Mouse (Mus musculus) heart, postnatal 25 days (tissue): ENCODE data around the gene Insm2. TPM values are rescaled to one million over a fixed set of nuclear protein-coding genes. Genes with fewer than 3 reads are reported as not detected.
"Not testable (repeated sequence)": the region's sequence is repeated elsewhere in the genome, so short reads cannot be mapped to it uniquely, and the experiment has no call there.

Experiments
- DNase-seq: peaks from one replicate; pipeline ENCODE4 v3.0.0; 2022; ENCODE audit warnings: low spot score
- intact Hi-C: fragments of 180-260 bp; cut with DNase I; formaldehyde crosslinking; loops from one replicate; pipeline ENCODE4 v1.15.1; 2025
- total RNA-seq, 2 experiments: library from RNA; stranded (reverse); gene quantifications; 2 replicates each; pipeline ENCODE4 v1.2.3; 2021

Gene Insm2
- total RNA-seq = not detected

- intact Hi-C loops = no loop called here
- no peak for DNase-seq
Observed at GRCm38 (mm10) chr12:55598887-55599561, at the start of gene Insm2. Gene Insm2, plus strand, starts transcription at chr12:55599427.

DNA sequence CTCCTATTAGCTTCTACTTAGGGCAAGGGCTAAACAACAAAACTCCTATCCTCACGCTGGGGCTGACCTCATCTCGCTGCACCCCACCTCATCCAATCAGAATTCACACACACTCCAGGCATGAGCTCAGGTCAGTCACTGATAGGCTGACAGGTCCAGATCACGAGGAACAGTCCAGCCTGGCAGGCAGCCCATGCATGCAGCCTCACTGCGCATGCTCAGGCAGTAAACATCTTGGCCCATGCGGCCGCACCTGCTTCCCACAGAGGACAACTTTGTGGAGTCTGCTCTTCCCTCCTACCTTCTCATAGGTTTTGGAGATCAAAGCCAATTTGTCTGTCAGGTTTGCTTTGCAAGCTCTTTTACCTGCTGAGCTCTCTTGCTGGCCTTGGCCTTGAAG, 44.3 kb upstream of the Insm2 start:
- DNase-seq, intact Hi-C loops: not testable (repeated sequence)

DNA sequence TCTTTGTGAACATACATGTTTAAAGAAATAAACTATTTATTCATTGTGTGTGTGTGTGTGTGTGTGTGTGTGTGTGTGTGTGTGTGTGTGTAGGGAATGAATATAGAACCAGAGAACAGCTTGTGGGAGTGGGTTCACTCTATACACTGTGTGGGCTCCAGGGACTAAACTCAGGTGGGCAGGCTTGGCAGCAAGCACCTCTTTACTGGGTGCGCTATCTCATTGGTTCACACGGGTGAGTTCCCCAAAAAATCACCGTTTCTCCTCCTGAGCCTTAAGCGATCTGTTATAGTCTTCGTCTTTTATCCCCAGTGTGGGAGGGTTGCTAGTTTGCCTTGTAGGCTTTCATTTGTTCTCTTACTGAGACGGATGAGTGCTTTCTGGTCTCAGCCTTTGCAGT, 41.4 kb upstream of the Insm2 start:
- intact Hi-C loops = no loop called here
- no peak for DNase-seq

DNA sequence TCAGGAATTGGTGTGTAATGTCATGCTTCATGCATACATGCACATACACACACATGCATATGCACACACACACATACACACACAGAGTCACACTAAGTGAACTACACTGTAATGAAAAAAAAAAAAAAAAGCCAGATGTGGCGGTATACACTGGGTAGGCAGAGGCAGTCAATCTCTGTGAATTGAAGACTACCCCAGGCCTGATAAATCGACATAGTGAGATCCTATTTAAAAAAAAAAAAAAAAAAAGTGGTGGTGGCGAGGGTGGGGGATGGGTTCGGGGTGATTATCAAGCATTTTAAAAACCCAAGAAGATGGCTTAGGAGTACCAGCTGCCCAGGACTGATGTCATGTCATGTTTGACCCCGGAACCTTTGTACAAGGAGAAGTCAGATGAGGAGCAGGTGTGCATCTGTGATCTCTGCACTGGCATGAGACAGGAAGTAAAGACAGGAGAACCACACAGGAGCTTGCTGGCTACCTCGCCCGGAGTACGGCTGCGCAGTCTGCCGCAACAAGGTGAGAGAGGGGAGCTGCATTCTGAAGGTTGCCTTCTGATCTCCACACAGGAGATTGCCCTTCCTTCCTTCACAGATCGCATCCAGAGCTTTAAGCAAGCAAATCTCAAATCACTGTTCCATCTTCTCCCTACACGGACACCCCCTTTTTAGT, 39.9 kb upstream of the Insm2 start:
- intact Hi-C loops = no loop called here
- no peak for DNase-seq

GRCm38 (mm10) chr12:55560025-55560690, 39.1 kb upstream of the Insm2 start:
- intact Hi-C loops = no loop called here
- no peak for DNase-seq

DNA sequence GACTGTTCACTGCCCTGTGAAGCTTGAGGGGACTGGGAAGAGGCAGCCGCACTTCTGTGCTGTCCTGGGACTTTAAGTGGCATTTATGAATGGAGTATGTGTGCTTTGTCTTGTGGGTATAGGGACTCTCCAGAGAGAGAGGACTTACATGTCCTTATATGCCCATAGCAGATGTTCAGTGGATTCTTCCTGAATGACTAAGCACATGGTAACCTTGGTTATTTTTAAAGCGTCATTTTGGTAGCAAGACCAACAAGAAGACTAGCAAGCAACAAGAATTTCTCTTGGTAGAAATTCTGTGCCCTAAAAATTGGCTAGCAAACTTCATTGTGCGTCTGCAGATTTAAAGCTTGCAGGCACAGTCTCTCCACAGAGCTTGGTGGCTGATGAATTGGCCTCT, 35.5 kb upstream of the Insm2 start:
- intact Hi-C loops = no loop called here
- DNase-seq = no peak

GRCm38 (mm10) chr12:55564187-55564963, 34.9 kb upstream of the Insm2 start:
- no peak for DNase-seq
- intact Hi-C loops = no loop called here

DNA sequence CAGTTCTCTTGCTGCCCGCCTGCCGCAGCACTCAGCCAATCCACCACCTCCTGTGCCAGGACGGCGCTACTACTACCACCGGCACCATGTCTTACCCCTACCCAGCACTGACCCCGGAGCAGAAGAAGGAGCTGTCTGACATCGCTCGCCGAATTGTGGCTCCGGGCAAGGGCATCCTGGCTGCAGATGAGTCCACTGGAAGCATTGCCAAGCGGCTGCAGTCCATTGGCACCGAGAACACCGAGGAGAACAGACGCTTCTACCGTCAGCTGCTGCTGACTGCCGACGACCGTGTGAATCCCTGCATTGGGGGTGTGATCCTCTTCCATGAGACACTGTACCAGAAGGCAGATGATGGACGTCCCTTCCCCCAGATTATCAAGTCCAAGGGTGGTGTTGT, 34.0 kb upstream of the Insm2 start, which contains the start of gene Aldoart2:
Aldoart2 (plus strand) TSS at position 34 of the 400 bp plus-strand sequence.
- intact Hi-C loops = no loop called here
- no peak for DNase-seq

DNA sequence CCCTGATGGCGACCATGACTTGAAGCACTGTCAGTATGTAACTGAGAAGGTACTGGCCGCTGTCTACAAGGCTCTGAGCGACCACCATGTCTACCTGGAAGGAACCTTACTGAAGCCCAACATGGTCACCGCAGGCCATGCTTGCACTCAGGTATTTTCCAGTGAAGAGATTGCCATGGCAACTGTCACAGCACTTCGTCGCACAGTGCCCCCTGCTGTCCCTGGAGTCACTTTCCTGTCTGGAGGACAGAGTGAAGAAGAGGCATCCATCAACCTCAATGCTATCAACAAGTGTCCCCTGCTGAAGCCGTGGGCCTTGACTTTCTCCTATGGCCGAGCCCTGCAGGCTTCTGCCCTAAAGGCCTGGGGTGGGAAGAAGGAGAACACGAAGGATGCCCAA, 33.4 kb upstream of the Insm2 start:
- DNase-seq = no peak
- intact Hi-C loops = no loop called here

DNA sequence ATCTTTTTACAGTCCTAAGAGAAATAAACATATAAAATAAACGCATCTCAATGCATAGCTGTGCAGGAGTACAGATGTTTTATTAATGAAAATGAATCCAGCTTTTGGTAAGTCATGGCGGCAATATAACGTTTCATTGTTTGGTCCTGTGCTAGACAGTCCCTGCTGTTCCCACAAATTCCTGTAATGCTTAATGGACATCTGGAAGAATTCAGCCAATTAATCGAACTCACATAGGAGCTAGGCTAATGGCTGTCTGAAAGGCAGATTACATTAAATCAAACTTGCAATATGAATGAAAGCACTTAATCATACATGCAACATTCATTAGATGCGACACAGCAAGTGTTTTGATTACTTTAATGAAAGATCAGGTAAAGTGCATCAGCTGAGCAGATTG, 32.4 kb upstream of the Insm2 start:
- intact Hi-C loops = no loop called here
- DNase-seq = no peak

DNA sequence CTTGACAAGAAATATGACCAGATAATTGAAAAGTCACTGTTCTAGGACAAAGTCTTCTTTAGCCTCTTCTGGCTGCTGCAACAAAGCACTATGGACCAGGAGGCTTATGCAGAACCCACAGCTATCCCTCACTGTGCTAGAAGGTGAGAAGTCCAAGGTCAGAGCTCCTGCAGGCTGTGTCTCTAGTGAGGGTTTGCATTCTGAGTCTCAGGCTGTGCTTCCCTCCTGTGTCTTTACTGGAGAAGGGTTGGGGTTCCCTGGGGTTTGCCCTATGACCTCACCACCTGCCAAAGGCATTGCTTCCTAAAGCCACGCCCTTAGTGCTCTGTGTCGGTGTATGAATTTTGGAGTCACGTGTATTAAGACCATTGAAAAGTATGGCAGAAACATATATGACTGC, 30.8 kb upstream of the Insm2 start:
- intact Hi-C loops = no loop called here
- DNase-seq = no peak

- intact Hi-C loops = no loop called here
- no peak for DNase-seq
Observed at GRCm38 (mm10) chr12:55569676-55570075, 29.6 kb upstream of the Insm2 start.

DNA sequence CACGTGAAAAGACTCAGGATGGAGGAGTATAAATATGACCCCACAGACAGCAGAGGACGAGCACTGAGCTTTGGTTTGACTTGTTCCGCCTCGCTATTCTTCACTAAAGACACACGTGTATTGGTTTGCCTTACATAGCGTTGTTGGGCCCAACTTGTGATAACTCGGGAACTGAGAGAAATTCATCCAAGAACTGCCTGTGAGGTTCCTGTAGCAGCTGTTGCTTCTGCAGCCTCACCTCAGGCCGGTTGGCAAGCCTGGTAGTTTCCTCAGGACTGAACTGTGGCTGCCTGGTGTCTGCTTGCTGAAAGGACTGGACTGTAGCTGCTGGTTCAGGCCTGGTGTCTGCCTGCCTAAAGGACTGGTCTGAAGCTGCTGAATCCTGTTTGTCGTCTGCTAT, 28.6 kb upstream of the Insm2 start:
- intact Hi-C loops = no loop called here

GRCm38 (mm10) chr12:55571181-55571580, 28.0 kb upstream of the Insm2 start:
- intact Hi-C loops = no loop called here
- no peak for DNase-seq

More for the DNA sequence above, 28.6 kb upstream of the Insm2 start:
- DNase-seq = no peak

GRCm38 (mm10) chr12:55571661-55572060, 27.6 kb upstream of the Insm2 start:
- no peak for DNase-seq
- intact Hi-C loops = no loop called here

GRCm38 (mm10) chr12:55573089-55573488, 26.1 kb upstream of the Insm2 start:
- intact Hi-C loops = no loop called here
- DNase-seq = no peak

GRCm38 (mm10) chr12:55573794-55574193, 25.4 kb upstream of the Insm2 start:
- intact Hi-C loops = no loop called here
- no peak for DNase-seq

DNA sequence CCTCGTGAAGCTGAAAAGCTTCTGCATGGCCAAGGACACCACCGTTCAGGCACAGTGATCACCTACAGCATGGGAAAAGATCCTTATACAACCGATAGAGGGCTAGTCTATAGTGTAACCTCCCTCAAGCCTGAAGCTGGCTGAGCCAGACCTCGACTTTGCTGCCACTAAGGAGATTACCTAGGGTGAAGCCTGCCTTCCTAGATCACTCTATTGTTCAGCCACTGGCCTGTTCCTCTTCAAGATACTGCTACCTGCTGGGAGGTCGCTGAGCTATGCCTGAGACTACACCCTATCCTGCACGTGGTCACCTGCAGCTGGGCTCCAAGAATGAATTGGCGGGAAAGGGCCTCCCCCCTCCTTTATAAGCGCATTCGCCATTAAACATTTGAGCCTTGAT, 12.3 kb upstream of the Insm2 start:
- intact Hi-C loops, DNase-seq: not testable (repeated sequence)

DNA sequence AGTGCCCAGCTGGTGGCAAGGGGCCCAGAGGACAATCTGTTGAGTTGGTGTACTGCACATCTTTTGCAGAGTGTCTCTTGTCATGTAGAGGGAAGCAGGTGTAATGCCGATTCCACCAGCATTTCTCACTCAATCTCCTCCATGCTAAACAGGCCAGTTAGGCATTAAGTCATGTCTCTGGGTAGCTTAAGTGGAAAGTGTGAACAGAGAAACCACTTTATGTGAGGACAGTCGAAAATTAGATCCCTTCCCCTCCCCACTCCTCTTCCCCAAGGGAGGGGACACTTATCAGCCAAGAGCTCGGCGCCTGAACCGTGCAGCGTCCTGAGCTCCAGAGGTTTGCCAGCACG, 715 bp upstream of the Insm2 start:
- no peak for DNase-seq
- intact Hi-C loops = no loop called here

- intact Hi-C loops = no loop called here
Observed at GRCm38 (mm10) chr12:55599639-55600502, 644 bp downstream of the Insm2 start.

More at GRCm38 (mm10) chr12:55599639-55600502, 644 bp downstream of the Insm2 start:
- no peak for DNase-seq
